Mouse (Mus musculus): ENCODE measurements around the gene Naa38. TPM values are rescaled to one million over a fixed set of nuclear protein-coding genes. Genes with fewer than 3 reads are reported as not detected.
"Not testable (repeated sequence)": the region's sequence is repeated elsewhere in the genome, so short reads cannot be mapped to it uniquely, and the experiment has no call there.

Naa38 gene
- polyA plus RNA-seq, 1 experiment from 2014 or later: 159 TPM

GRCm38 (mm10) chr11:69381356-69381755 lies 13.9 kb upstream of the Naa38 start:
- no peak for DNase-seq (ENCODE audit: low spot score)
- Histone ChIP-seq H3K27me3 (ENCODE audit: insufficient read depth, poor library complexity, severe bottlenecking) (no peaks in the 10 kb centered on the region), H3K9me3 (no peaks in the 10 kb centered on the region), H3K27ac (no peak overlapping the region), H3K36me3 (peaks cover 30% of the 10 kb centered on the region), H3K4me3 (no peak overlapping the region), H3K4me1 (replicated peaks) (no peaks in the 10 kb centered on the region)
- 86% methylated on average over 6 of the region's 6 CpGs for WGBS

DNA sequence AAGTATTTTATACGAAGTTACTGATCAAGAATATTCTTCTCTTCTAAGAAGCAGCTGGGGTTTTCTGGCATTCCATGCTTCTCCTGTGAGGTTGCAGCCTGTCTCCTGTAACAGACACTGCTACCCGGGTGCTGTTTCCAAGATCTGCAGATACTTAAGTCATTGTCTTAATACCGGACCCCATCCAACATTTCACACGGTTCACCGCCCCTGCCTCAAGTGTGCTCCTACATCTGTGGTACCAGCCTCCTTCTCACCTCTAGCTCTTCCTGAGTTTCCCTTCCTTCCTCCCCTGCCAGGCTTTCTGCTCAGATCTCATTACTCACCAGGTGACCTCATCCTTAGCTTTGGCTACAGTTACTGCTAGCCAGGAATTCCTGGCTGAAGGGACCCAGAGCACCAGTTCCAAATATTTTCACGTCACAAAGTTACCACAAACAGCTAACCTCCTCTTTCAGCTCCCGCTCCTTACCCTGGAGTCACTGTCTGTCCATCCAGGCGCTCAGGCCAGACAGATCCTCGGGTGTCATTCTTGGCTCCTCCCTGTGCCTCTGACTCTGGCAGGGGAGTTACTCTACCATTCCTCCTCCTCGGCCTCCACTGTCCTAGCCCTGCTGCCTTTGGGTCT lies 12.7 kb upstream of the Naa38 start:
- no peak for DNase-seq (ENCODE audit: low spot score)
- H3K27ac ChIP-seq: no peak overlapping the region
- H3K9me3 ChIP-seq: no peaks in the 10 kb centered on the region
- no peaks in the 10 kb centered on the region for H3K27me3 ChIP-seq (ENCODE audit: insufficient read depth, poor library complexity, severe bottlenecking)
- WGBS: 67% methylated on average over 10 of the region's 10 CpGs
- H3K4me1 ChIP-seq (replicated peaks): no peaks in the 10 kb centered on the region
- H3K36me3 ChIP-seq: peaks cover 19% of the 10 kb centered on the region
- H3K4me3 ChIP-seq: no peak overlapping the region

GRCm38 (mm10) chr11:69384979-69385378 lies 10.3 kb upstream of the Naa38 start:
- Histone ChIP-seq H3K4me1 (replicated peaks) (peaks cover 3% of the 10 kb centered on the region; the same call in 1 of the 2 replicates), H3K27me3 (ENCODE audit: insufficient read depth, poor library complexity, severe bottlenecking) (no peaks in the 10 kb centered on the region), H3K36me3 (peaks cover 13% of the 10 kb centered on the region; the same call in 1 of the 2 replicates), H3K27ac (no peak overlapping the region), H3K9me3 (no peaks in the 10 kb centered on the region), H3K4me3 (no peak overlapping the region)
- DNase-seq (ENCODE audit: low spot score): no peak
- 87% methylated on average over 6 of the region's 6 CpGs for WGBS

GRCm38 (mm10) chr11:69386758-69387157 lies 8.5 kb upstream of the Naa38 start:
- Histone ChIP-seq H3K27ac (no peak overlapping the region), H3K4me1 (replicated peaks) (peaks cover 6% of the 10 kb centered on the region; the same call in 1 of the 2 replicates), H3K9me3 (no peaks in the 10 kb centered on the region), H3K27me3 (ENCODE audit: insufficient read depth, poor library complexity, severe bottlenecking) (no peaks in the 10 kb centered on the region), H3K4me3 (no peak overlapping the region), H3K36me3 (0 out of 2 replicates have a peak, but pooled peaks cover 8% of the 10 kb centered on the region)
- 80% methylated on average over 7 of the region's 7 CpGs for WGBS
- DNase-seq (ENCODE audit: low spot score): no peak

GRCm38 (mm10) chr11:69388680-69389079 lies 6.6 kb upstream of the Naa38 start:
- WGBS: 96% methylated on average over 4 of the region's 4 CpGs

DNA sequence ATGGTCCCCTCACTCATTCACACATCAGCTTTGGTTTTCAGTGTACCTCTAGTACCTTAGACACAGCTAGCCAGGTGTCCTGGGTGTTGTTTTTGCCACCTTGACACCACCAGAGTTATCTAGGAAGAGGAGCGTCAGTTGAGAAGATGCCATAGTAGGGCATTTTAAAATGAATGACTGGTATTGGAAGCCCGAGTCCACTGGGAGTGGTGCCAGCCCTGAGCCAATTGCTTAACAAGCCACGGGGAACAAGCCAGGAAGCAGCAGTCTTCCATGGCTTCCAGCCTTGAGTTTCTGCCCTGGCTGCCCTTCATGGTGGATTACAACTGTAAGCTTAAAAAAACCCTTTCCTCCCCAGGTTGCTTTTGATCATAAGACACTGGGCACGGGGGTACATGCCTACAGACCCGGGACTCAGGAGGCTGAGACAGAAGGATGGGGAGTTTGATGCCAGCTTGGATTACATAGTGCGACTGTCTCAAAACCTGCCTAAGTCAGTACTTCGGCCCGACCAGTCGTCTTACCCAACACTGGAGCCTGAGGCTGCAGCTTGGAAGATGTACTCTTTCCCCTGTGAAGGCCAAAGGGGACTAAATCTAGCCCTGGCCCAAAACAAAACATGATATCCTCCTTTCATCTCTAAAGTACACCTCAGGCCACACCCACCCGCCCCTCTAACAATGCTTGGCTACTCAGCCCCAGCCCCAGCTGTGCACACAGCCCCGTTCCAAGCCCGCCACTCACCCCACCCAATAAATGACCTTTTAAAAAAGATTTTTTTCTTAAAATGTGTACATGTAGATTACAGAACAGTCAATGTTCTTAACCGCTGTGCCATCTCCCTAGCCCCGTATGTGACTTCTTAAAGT lies 5.5 kb upstream of the Naa38 start:
- 69% methylated on average over 14 of the region's 14 CpGs for WGBS
- no peak overlapping the region for H3K27ac ChIP-seq
- no peaks in the 10 kb centered on the region for H3K27me3 ChIP-seq (ENCODE audit: insufficient read depth, poor library complexity, severe bottlenecking)
- H3K4me1 ChIP-seq (replicated peaks): peaks cover 14% of the 10 kb centered on the region
- no peak overlapping the region for H3K4me3 ChIP-seq
- DNase-seq (ENCODE audit: low spot score): no peak
- no peaks in the 10 kb centered on the region for H3K9me3 ChIP-seq
- H3K36me3 ChIP-seq: peaks cover 9% of the 10 kb centered on the region

More at GRCm38 (mm10) chr11:69388680-69389079, 6.6 kb upstream of the Naa38 start:
- H3K4me1 ChIP-seq (replicated peaks): peaks cover 6% of the 10 kb centered on the region; the same call in 1 of the 2 replicates
- H3K9me3 ChIP-seq: no peaks in the 10 kb centered on the region
- H3K4me3 ChIP-seq: no peak overlapping the region
- peaks cover 9% of the 10 kb centered on the region for H3K36me3 ChIP-seq
- H3K27me3 ChIP-seq (ENCODE audit: insufficient read depth, poor library complexity, severe bottlenecking): no peaks in the 10 kb centered on the region
- no peak for DNase-seq (ENCODE audit: low spot score)
- no peak overlapping the region for H3K27ac ChIP-seq

GRCm38 (mm10) chr11:69390400-69391034 lies 4.8 kb upstream of the Naa38 start:
- peak; percentile 52 for DNase-seq (ENCODE audit: low spot score)
- WGBS: 51% methylated on average over 10 of the region's 10 CpGs
- no peaks in the 10 kb centered on the region for H3K27me3 ChIP-seq (ENCODE audit: insufficient read depth, poor library complexity, severe bottlenecking)

DNA sequence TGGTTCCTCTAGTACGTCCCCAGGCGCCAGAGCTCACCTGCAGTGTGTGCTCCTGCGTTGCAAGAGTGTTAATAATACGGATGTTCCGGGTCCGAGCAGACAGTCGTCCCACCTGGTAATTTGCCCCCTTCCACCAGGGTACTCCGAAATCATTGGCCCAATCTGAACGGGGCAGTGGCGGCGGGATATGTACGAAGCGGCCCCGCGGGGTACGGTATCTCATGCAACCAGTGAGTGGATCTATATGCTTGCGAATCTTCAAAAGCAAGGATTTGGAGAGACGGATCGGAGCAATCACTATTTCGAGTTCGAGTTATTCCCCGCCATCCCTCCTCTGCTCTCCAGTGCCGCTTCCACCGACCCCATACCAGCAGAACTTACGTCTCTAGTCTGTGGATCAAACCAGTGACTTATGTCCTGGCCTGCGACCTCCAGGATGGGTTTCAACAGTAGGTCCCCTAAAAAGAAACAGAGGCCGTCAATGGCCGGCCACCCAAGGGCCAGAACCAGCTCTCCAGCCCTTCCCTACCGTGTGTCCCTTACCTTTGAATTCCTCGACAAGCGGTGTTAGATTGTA lies 608 bp upstream of the Naa38 start:
- peaks cover 52% of the 10 kb centered on the region for H3K4me1 ChIP-seq (replicated peaks)
- WGBS: 3% methylated on average over 31 of the region's 31 CpGs
- H3K36me3 ChIP-seq: peaks cover 19% of the 10 kb centered on the region
- H3K4me3 ChIP-seq: peak overlapping the region; percentile 77
- peak; percentile 46 for DNase-seq (ENCODE audit: low spot score)
- not testable (repeated sequence) for H3K9me3 ChIP-seq
- peaks cover 13% of the 10 kb centered on the region for H3K27me3 ChIP-seq (ENCODE audit: insufficient read depth, poor library complexity, severe bottlenecking)
- peak overlapping the region; percentile 99 for H3K27ac ChIP-seq

More at GRCm38 (mm10) chr11:69390400-69391034, 4.8 kb upstream of the Naa38 start:
- no peak overlapping the region for H3K4me3 ChIP-seq
- H3K4me1 ChIP-seq (replicated peaks): peaks cover 14% of the 10 kb centered on the region
- no peaks in the 10 kb centered on the region for H3K9me3 ChIP-seq
- no peak overlapping the region for H3K27ac ChIP-seq
- H3K36me3 ChIP-seq: peaks cover 9% of the 10 kb centered on the region

DNA sequence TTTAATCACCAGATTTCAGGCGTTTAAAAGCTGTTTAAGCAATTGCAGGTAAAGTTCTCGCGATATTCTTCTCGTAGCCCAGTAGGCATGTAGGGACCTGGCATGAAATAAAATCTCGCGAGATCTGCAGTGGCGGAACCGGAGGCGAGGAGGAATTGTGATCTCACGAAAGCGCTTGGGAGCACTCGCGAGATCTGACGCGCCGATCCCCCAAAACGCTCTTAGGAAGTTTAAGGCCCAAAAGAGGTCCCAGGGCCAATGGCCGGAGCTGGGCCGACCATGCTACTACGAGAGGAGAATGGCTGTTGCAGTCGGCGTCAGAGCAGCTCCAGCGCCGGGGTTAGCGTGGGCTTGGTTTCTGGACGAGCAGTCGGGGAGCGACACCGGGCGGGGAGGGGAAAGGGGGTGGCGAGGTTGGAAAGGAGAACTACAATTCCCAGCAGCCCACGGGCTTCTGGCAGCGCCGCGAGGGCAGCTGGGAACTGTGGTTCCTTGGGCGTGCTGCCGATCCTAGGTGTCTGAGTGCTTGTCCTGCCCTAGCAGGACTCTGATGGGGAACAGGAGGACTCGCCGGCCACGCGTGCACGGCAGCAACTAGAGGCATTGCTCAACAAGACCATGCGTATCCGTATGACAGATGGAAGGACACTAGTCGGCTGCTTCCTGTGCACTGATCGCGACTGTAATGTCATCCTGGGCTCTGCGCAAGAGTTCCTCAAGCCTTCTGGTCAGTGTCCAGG lies 517 bp downstream of the Naa38 start:
- peaks cover 30% of the 10 kb centered on the region for H3K36me3 ChIP-seq
- WGBS: under 1% methylated on average over 48 of the region's 48 CpGs
- peaks cover 57% of the 10 kb centered on the region for H3K4me1 ChIP-seq (replicated peaks)
- peaks cover 25% of the 10 kb centered on the region for H3K27me3 ChIP-seq (ENCODE audit: insufficient read depth, poor library complexity, severe bottlenecking)
- peak overlapping the region; percentile 77 for H3K4me3 ChIP-seq
- H3K9me3 ChIP-seq: no peaks in the 10 kb centered on the region
- peak; percentile 96 for DNase-seq (ENCODE audit: low spot score)
- peak overlapping the region; percentile 99 for H3K27ac ChIP-seq

GRCm38 (mm10) chr11:69396772-69397171 lies 1.5 kb downstream of the Naa38 start:
- DNase-seq (ENCODE audit: low spot score): no peak
- H3K27ac ChIP-seq: peak overlapping the region; percentile 99
- peaks cover 40% of the 10 kb centered on the region for H3K36me3 ChIP-seq
- peak overlapping the region; percentile 77 for H3K4me3 ChIP-seq
- 29% methylated on average over 11 of the region's 11 CpGs for WGBS
- H3K4me1 ChIP-seq (replicated peaks): peaks cover 67% of the 10 kb centered on the region
- no peaks in the 10 kb centered on the region for H3K9me3 ChIP-seq
- peaks cover 32% of the 10 kb centered on the region for H3K27me3 ChIP-seq (ENCODE audit: insufficient read depth, poor library complexity, severe bottlenecking)

GRCm38 (mm10) chr11:69397581-69398057 lies 2.3 kb downstream of the Naa38 start:
- peak; percentile 55 for DNase-seq (ENCODE audit: low spot score)
- peaks cover 32% of the 10 kb centered on the region for H3K27me3 ChIP-seq (ENCODE audit: insufficient read depth, poor library complexity, severe bottlenecking)
- peak overlapping the region; percentile 81 for H3K27ac ChIP-seq
- H3K36me3 ChIP-seq: peaks cover 43% of the 10 kb centered on the region
- H3K9me3 ChIP-seq: no peaks in the 10 kb centered on the region
- H3K4me3 ChIP-seq: peak overlapping the region; percentile 77
- H3K4me1 ChIP-seq (replicated peaks): peaks cover 70% of the 10 kb centered on the region
- WGBS: 3% methylated on average over 24 of the region's 24 CpGs

DNA sequence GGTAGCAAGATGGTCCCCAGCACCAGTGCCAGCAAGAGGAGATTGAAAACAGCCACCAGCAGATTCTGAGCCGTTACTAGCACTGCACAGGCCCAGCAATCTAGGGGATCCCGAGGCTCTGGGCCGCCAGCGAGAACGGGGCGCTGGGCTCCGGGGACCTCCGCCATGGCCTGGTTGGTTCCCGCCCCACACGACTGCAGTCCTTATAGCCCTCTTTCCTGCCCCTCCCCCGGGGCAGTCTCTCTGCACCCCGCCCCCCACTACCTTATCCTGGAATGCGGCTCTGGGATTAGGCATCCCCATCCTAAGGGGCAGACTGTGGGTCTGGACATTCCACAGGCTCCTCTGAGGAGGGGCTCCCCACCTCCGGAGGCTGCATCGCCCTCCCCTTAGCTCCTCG lies 2.8 kb downstream of the Naa38 start, which contains the start of gene Tmem88:
Gene Tmem88 (minus strand): TSS at position 176 of the 400 bp plus-strand sequence.
- DNase-seq (ENCODE audit: low spot score): peak; percentile 61
- no peaks in the 10 kb centered on the region for H3K9me3 ChIP-seq
- peak within 1 kb of the TSS; percentile 99 for H3K27ac ChIP-seq
- peaks cover 32% of the 10 kb centered on the region for H3K27me3 ChIP-seq (ENCODE audit: insufficient read depth, poor library complexity, severe bottlenecking)
- 5% methylated on average over 16 of the region's 16 CpGs for WGBS
- H3K4me1 ChIP-seq (replicated peaks): peaks cover 70% of the 10 kb centered on the region
- H3K4me3 ChIP-seq: peak within 1 kb of the TSS; percentile 77
- peaks cover 47% of the 10 kb centered on the region for H3K36me3 ChIP-seq
